Mouse (Mus musculus): ENCODE results near the gene Pax5. TPM values are rescaled to one million over a fixed set of nuclear protein-coding genes. Genes with fewer than 3 reads are reported as not detected.

The Pax5 gene
- polyA plus RNA-seq, 1 experiment, result 35.6 TPM

GRCm38 (mm10) chr4:44716391-44716790 is 6.1 kb upstream of the Pax5 start:
- WGBS, result 13% methylated on average over 10 of the region's 10 CpGs
- Histone ChIP-seq H3K4me1 (ENCODE audit: control insufficient read depth, insufficient read depth, low read length) (no peaks in the 10 kb centered on the region), H3K4me3 (replicated peaks; ENCODE audit: control insufficient read depth, low read depth, low read length) (no peak overlapping the region), H3K27ac (ENCODE audit: control insufficient read depth, insufficient read depth, low read depth, low read length, poor library complexity) (no peak overlapping the region)
- TF ChIP-seq CTCF (IDR thresholded peaks at IDR 0.05; ENCODE audit: control insufficient read depth, insufficient read depth, low read length) (no peak), POLR2A (IDR thresholded peaks at IDR 0.05; ENCODE audit: borderline replicate concordance, control insufficient read depth, low read depth, low read length) (no peak)

GRCm38 (mm10) chr4:44715621-44716160 is 5.4 kb upstream of the Pax5 start:
- Histone ChIP-seq H3K27ac (ENCODE audit: control insufficient read depth, insufficient read depth, low read depth, low read length, poor library complexity) (no peak overlapping the region), H3K4me1 (ENCODE audit: control insufficient read depth, insufficient read depth, low read length) (no peaks in the 10 kb centered on the region), H3K4me3 (replicated peaks; ENCODE audit: control insufficient read depth, low read depth, low read length) (no peak overlapping the region)
- TF ChIP-seq CTCF (IDR thresholded peaks at IDR 0.05; ENCODE audit: control insufficient read depth, insufficient read depth, low read length) (no peak), POLR2A (IDR thresholded peaks at IDR 0.05; ENCODE audit: borderline replicate concordance, control insufficient read depth, low read depth, low read length) (no peak)
- 9% methylated on average over 3 of the region's 3 CpGs for WGBS

GRCm38 (mm10) chr4:44714111-44714621 is 3.9 kb upstream of the Pax5 start:
- WGBS, result 10% methylated on average over 27 of the region's 27 CpGs
- peak overlapping the region; percentile 82; the same call in 1 of the 2 replicates for H3K27ac ChIP-seq (ENCODE audit: control insufficient read depth, insufficient read depth, low read depth, low read length, poor library complexity)
- H3K4me1 ChIP-seq (ENCODE audit: control insufficient read depth, insufficient read depth, low read length), result no peaks in the 10 kb centered on the region
- H3K4me3 ChIP-seq (replicated peaks; ENCODE audit: control insufficient read depth, low read depth, low read length), result no peak overlapping the region
- TF ChIP-seq CTCF (IDR thresholded peaks at IDR 0.05; ENCODE audit: control insufficient read depth, insufficient read depth, low read length), result no peak
- no peak for TF ChIP-seq POLR2A (IDR thresholded peaks at IDR 0.05; ENCODE audit: borderline replicate concordance, control insufficient read depth, low read depth, low read length)

GRCm38 (mm10) chr4:44713554-44714051 is 3.3 kb upstream of the Pax5 start:
- Histone ChIP-seq H3K27ac (ENCODE audit: control insufficient read depth, insufficient read depth, low read depth, low read length, poor library complexity) (peak overlapping the region; percentile 82), H3K4me3 (replicated peaks; ENCODE audit: control insufficient read depth, low read depth, low read length) (peak overlapping the region; percentile 22), H3K4me1 (ENCODE audit: control insufficient read depth, insufficient read depth, low read length) (no peaks in the 10 kb centered on the region)
- TF ChIP-seq POLR2A (IDR thresholded peaks at IDR 0.05; ENCODE audit: borderline replicate concordance, control insufficient read depth, low read depth, low read length) (no peak), CTCF (IDR thresholded peaks at IDR 0.05; ENCODE audit: control insufficient read depth, insufficient read depth, low read length) (no peak)
- WGBS, result 3% methylated on average over 19 of the region's 19 CpGs

GRCm38 (mm10) chr4:44712786-44713553 is 2.7 kb upstream of the Pax5 start:
- 2% methylated on average over 50 of the region's 50 CpGs for WGBS
- H3K27ac ChIP-seq (ENCODE audit: control insufficient read depth, insufficient read depth, low read depth, low read length, poor library complexity), result peak overlapping the region; percentile 82
- TF ChIP-seq POLR2A (IDR thresholded peaks at IDR 0.05; ENCODE audit: borderline replicate concordance, control insufficient read depth, low read depth, low read length) (peak; percentile 53; the same call in 1 of the 2 replicates), CTCF (IDR thresholded peaks at IDR 0.05; ENCODE audit: control insufficient read depth, insufficient read depth, low read length) (no peak)
- H3K4me1 ChIP-seq (ENCODE audit: control insufficient read depth, insufficient read depth, low read length), result no peaks in the 10 kb centered on the region
- H3K4me3 ChIP-seq (replicated peaks; ENCODE audit: control insufficient read depth, low read depth, low read length), result peak overlapping the region; percentile 31

GRCm38 (mm10) chr4:44712051-44712700 is 1.9 kb upstream of the Pax5 start:
- H3K27ac ChIP-seq (ENCODE audit: control insufficient read depth, insufficient read depth, low read depth, low read length, poor library complexity), result peak overlapping the region; percentile 97
- H3K4me3 ChIP-seq (replicated peaks; ENCODE audit: control insufficient read depth, low read depth, low read length), result peak overlapping the region; percentile 3
- H3K4me1 ChIP-seq (ENCODE audit: control insufficient read depth, insufficient read depth, low read length), result no peaks in the 10 kb centered on the region; the same call in 1 of the 2 replicates
- WGBS, result 4% methylated on average over 25 of the region's 25 CpGs
- TF ChIP-seq POLR2A (IDR thresholded peaks at IDR 0.05; ENCODE audit: borderline replicate concordance, control insufficient read depth, low read depth, low read length) (no peak), CTCF (IDR thresholded peaks at IDR 0.05; ENCODE audit: control insufficient read depth, insufficient read depth, low read length) (no peak)

GRCm38 (mm10) chr4:44711136-44711900 is 1.0 kb upstream of the Pax5 start:
- no peak for TF ChIP-seq POLR2A (IDR thresholded peaks at IDR 0.05; ENCODE audit: borderline replicate concordance, control insufficient read depth, low read depth, low read length)
- TF ChIP-seq CTCF (IDR thresholded peaks at IDR 0.05; ENCODE audit: control insufficient read depth, insufficient read depth, low read length), result no peak
- 9% methylated on average over 25 of the region's 25 CpGs for WGBS
- Histone ChIP-seq H3K4me3 (replicated peaks; ENCODE audit: control insufficient read depth, low read depth, low read length) (peak overlapping the region; percentile 57), H3K4me1 (ENCODE audit: control insufficient read depth, insufficient read depth, low read length) (no peaks in the 10 kb centered on the region; the same call in 1 of the 2 replicates), H3K27ac (ENCODE audit: control insufficient read depth, insufficient read depth, low read depth, low read length, poor library complexity) (peak overlapping the region; percentile 97)

All from bone marrow, adult 2 months (tissue).